Mouse (Mus musculus) liver, embryonic 11.5 days (tissue): ENCODE data around the gene Surf2. TPM values are rescaled to one million over a fixed set of nuclear protein-coding genes. Genes with fewer than 3 reads are reported as not detected.
A peak's percentile ranks its signal among the peaks of the same experiment; 100 is the strongest.

Experiments used
- ATAC-seq: fragments of 200-750 bp; cut with Nextera tagmentation; replicated peaks from 2 replicates; pipeline ENCODE4 v1.8.0; 2017; ENCODE audit warnings: moderate number of reproducible peaks, mild to moderate bottlenecking, moderate TSS enrichment, moderate library complexity; ENCODE audit not compliant: low FRiP score
- DNase-seq: peaks from one replicate; pipeline ENCODE4 v3.0.0-alpha.2; 2017; ENCODE audit warnings: low spot score
- H3K27ac ChIP-seq: fragments of 300-500 bp; sonication (generic); 2 replicates; pipeline ENCODE4 v1.5.1; 2014; ENCODE audit warnings: mild to moderate bottlenecking, low read depth, low read length, control low read depth
- H3K27me3 ChIP-seq: fragments of 300-500 bp; sonication (generic); replicated peaks from 2 replicates; pipeline ENCODE4 v1.6.1; 2014; ENCODE audit warnings: low read length, mixed read lengths; ENCODE audit not compliant: control insufficient read depth, insufficient read depth
- H3K36me3 ChIP-seq: fragments of 300-500 bp; sonication (generic); 2 replicates; pipeline ENCODE4 v1.6.1; 2014; ENCODE audit warnings: mild to moderate bottlenecking, low read length, moderate library complexity, mixed read lengths; ENCODE audit not compliant: control insufficient read depth, insufficient read depth
- H3K4me1 ChIP-seq: fragments of 300-500 bp; sonication (generic); replicated peaks from 2 replicates; pipeline ENCODE4 v1.6.1; 2014; ENCODE audit warnings: low read length, mixed read lengths; ENCODE audit not compliant: control insufficient read depth, insufficient read depth
- H3K4me2 ChIP-seq: fragments of 300-500 bp; sonication (generic); 2 replicates; pipeline ENCODE4 v1.6.1; 2014; ENCODE audit warnings: mild to moderate bottlenecking, control low read depth, moderate library complexity
- H3K4me3 ChIP-seq: fragments of 300-500 bp; sonication (generic); 2 replicates; pipeline ENCODE4 v1.5.1; 2014; ENCODE audit warnings: low read depth, low read length, control low read depth
- H3K9ac ChIP-seq: fragments of 300-500 bp; sonication (generic); 2 replicates; pipeline ENCODE4 v1.6.1; 2014; ENCODE audit warnings: low read depth, low read length, control low read depth
- H3K9me3 ChIP-seq: fragments of 300-500 bp; sonication (generic); 2 replicates; pipeline ENCODE4 v1.6.1; 2016; ENCODE audit warnings: low read length, inconsistent platforms, mixed read lengths; ENCODE audit not compliant: control insufficient read depth
- WGBS: fragments of 180-500 bp; shearing (Covaris S2); extraction: QIAGEN DNeasy Blood & Tissue Kit; methylation state at CpG from one replicate; pipeline ENCODE4 v1.1.7; 2014; 5-methylcytosine and 5-hydroxymethylcytosine counted together
- polyA plus RNA-seq: library from polyadenylated mRNA; unstranded; fragments of >200 nt; fragmentation: Nextera tagmentation; extraction: Ambion mirVana; gene quantifications from 2 replicates; pipeline ENCODE4 v1.2.1, GENCODE M21; 2014

Surf2 gene
- polyA plus RNA-seq, 1 experiment from 2014 or later = 64.7 TPM

DNA sequence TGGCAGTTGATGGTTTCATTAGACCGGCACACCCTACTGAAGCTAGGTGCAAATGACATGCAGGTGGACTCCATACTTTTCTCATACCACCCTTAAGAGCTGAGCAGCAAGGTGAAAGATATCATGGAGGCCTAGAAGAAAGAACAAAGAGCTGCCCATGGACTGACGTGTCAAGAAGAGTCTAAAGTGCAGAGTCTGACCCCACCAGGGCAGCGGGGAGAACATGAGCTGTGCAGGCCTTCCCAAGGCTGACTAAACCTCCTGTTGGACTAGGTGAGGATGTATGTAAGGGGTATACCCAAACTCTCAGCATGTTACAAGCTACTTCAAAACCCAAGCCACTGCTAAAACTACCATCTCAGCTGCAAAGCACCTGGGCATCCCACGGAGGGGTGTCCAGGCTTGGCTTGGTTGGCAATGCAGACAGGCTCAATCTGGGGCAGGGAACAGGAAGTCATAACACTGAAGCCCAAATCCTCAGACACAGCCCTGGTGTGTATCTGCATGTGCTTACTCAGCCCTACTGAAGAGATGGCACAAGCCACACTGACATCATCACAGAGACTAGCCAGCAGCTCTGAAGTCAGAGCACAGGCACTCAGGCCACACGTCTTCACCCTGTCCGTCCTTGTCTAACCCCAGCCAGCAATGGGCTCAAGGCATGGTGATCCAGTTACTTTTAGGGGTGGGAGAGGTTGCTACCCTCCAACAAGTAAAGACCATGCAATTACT, 11.7 kb downstream of the Surf2 start:
- H3K4me3 ChIP-seq = no peak overlapping the region
- no peak overlapping the region for H3K4me2 ChIP-seq
- no peak overlapping the region for H3K9ac ChIP-seq
- no peak for ATAC-seq
- H3K36me3 ChIP-seq = peaks cover 71% of the 10 kb centered on the region
- no peak overlapping the region for H3K27ac ChIP-seq
- no peaks in the 10 kb centered on the region for H3K27me3 ChIP-seq
- peaks cover 20% of the 10 kb centered on the region for H3K4me1 ChIP-seq
- WGBS = 86% methylated on average over 6 of the region's 6 CpGs
- no peaks in the 10 kb centered on the region for H3K9me3 ChIP-seq
- no peak for DNase-seq

GRCm38 (mm10) chr2:26930390-26930789, 14.2 kb downstream of the Surf2 start:
- Histone ChIP-seq H3K27me3 (no peaks in the 10 kb centered on the region), H3K4me3 (peak overlapping the region; percentile 3; the same call in 1 of the 2 replicates), H3K9ac (no peak overlapping the region), H3K4me1 (peaks cover 32% of the 10 kb centered on the region), H3K4me2 (peak overlapping the region; percentile 20; the same call in 1 of the 2 replicates), H3K36me3 (peaks cover 52% of the 10 kb centered on the region), H3K27ac (no peak overlapping the region), H3K9me3 (no peaks in the 10 kb centered on the region)
- ATAC-seq (no peak), DNase-seq (no peak)
- 40% methylated on average over 1 of the region's 1 CpGs for WGBS

- Histone ChIP-seq H3K4me3 (peak overlapping the region; percentile 85), H3K9ac (peak overlapping the region; percentile 98), H3K9me3 (no peaks in the 10 kb centered on the region), H3K27me3 (no peaks in the 10 kb centered on the region), H3K27ac (peak overlapping the region; percentile 82), H3K4me1 (peaks cover 38% of the 10 kb centered on the region), H3K4me2 (peak overlapping the region; percentile 75), H3K36me3 (peaks cover 32% of the 10 kb centered on the region)
- WGBS = 2% methylated on average over 49 of the region's 49 CpGs
- ATAC-seq (peak; percentile 27), DNase-seq (peak; percentile 56)
These were observed 16.5 kb downstream of the Surf2 start for GRCm38 (mm10) chr2:26932473-26933303.

DNA sequence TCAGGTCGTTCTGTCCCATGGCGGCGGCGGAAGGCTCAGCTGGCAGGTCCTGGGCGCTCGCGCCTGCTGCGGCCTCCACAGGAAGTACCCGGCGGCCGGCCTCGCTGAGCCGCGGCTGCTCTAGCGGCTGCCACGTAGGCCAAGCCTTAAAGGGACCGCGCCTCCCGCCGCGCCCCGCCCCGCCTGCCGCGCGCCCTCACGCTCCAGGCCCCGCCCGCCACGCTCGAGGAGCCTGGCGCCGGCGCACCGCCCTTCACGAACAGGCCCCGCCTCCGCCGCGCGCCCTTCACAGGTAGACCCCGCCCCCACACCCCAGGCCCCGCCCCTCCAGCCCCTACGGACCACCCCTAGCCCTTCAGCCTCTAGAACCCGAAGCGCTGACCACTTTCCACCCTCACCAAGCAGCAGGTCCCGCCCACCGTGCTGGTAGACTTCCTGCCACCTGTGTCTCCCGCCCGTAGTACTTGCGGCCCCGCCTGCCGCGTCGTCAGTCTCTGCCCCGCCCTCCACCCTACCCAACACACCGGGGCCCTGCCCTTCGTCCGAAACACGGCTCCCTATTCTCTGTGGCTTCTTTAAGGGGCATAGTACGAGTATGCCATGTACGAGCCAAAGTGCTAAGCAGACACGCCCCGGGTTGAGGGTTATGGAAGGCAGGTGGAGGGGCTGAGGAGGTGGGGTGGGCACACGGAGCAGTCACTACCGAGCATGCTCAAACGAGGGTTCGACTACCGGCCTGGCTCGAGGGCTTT, 17.3 kb downstream of the Surf2 start, which contains the start of the genes Surf4 and Stkld1:
TSS of gene Surf4 (minus strand) at position 625 of the 752 bp plus-strand sequence.
TSS of gene Stkld1 (plus strand) at position 744 of the 752 bp plus-strand sequence.
- 1% methylated on average over 59 of the region's 70 CpGs for WGBS
- H3K9me3 ChIP-seq = no peaks in the 10 kb centered on the region
- no peaks in the 10 kb centered on the region for H3K27me3 ChIP-seq
- peak within 1 kb of the TSS; percentile 85 for H3K4me3 ChIP-seq
- H3K4me2 ChIP-seq = peak within 1 kb of the TSS; percentile 75
- H3K4me1 ChIP-seq = peaks cover 38% of the 10 kb centered on the region
- DNase-seq = peak; percentile 96
- ATAC-seq = peak; percentile 93
- peak within 1 kb of the TSS; percentile 98 for H3K9ac ChIP-seq
- peaks cover 26% of the 10 kb centered on the region for H3K36me3 ChIP-seq
- peak within 1 kb of the TSS; percentile 82 for H3K27ac ChIP-seq

DNA sequence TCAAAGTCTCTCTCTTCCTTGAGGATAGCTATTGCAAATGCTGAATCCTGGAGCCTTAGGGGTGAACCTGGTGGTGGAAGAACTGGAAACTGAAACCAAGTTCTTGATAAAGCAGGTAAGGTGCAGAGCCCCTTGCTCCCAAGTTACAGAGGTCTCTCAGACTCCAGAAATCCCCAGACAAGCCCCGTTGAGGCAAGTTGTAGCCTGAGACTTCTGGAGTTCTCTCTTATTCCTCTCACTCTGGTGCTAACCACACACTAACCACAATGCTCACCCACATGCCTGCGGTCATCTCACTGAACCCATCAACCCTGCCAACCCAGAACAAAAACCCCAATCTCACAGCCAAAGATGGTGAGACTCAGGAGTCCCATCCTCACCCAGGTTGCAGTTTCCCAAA, 19.1 kb downstream of the Surf2 start:
- peaks cover 12% of the 10 kb centered on the region; the same call in 1 of the 2 replicates for H3K36me3 ChIP-seq
- DNase-seq (no peak), ATAC-seq (no peak)
- H3K9ac ChIP-seq = no peak overlapping the region
- no peak overlapping the region for H3K4me2 ChIP-seq
- no peaks in the 10 kb centered on the region for H3K9me3 ChIP-seq
- no peak overlapping the region for H3K27ac ChIP-seq
- H3K4me1 ChIP-seq = peaks cover 32% of the 10 kb centered on the region
- whole genome bisulfite sequencing = 54% methylated on average over 2 of the region's 2 CpGs
- no peaks in the 10 kb centered on the region for H3K27me3 ChIP-seq
- no peak overlapping the region for H3K4me3 ChIP-seq

DNA sequence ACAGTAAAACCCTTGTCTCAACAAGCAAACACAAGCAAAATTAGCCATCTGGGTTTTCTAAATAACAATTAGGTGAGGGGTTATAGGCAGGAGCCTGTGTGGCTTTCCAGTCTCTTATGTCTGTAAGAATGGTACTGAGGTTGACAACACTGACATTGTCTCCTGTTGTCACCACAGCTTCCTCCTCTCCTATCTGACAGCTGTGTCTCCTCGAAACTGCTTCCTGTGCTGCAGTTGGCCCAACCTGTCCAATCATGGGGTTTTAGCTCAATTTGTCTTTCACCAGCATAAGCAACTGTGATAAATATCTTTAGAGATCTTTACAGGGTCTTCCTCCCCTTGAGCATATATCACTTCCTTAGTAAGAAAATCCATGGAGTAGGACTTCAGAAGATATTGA, 20.3 kb downstream of the Surf2 start:
- Histone ChIP-seq H3K4me1 (peaks cover 27% of the 10 kb centered on the region), H3K9ac (no peak overlapping the region), H3K9me3 (no peaks in the 10 kb centered on the region), H3K36me3 (peaks cover 1% of the 10 kb centered on the region; the same call in 1 of the 2 replicates), H3K27me3 (no peaks in the 10 kb centered on the region), H3K4me3 (no peak overlapping the region), H3K4me2 (no peak overlapping the region), H3K27ac (no peak overlapping the region)
- no peak for ATAC-seq
- 36% methylated on average over 1 of the region's 1 CpGs for WGBS
- DNase-seq = no peak

DNA sequence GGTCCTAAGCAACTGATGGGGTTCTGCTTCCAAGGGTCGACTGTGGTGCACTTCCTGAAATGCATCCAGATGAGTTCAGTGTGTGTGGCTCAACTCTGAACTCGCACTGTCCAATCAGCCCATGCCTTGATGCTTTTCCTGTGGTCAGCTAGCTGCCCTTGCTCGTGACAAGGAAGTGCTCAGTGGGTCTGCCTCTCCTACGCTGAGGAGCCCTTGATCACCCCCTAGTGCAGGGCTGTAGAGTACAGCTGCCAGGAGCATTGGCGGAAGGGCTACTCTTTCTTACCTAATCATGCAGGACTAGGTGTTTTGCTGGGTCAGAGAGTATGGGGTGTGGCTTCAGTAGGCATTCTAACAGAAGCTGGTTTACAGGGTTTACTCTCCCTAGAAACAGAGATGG, 25.4 kb downstream of the Surf2 start:
- Histone ChIP-seq H3K36me3 (no peaks in the 10 kb centered on the region), H3K4me2 (no peak overlapping the region), H3K9me3 (no peaks in the 10 kb centered on the region), H3K27me3 (no peaks in the 10 kb centered on the region), H3K27ac (no peak overlapping the region), H3K4me1 (no peaks in the 10 kb centered on the region; the same call in 1 of the 2 replicates), H3K4me3 (no peak overlapping the region), H3K9ac (no peak overlapping the region)
- DNase-seq = no peak
- whole genome bisulfite sequencing = 27% methylated on average over 5 of the region's 5 CpGs
- 0 out of 2 replicates have a peak, but pooled peaks have one; percentile 26 for ATAC-seq

DNA sequence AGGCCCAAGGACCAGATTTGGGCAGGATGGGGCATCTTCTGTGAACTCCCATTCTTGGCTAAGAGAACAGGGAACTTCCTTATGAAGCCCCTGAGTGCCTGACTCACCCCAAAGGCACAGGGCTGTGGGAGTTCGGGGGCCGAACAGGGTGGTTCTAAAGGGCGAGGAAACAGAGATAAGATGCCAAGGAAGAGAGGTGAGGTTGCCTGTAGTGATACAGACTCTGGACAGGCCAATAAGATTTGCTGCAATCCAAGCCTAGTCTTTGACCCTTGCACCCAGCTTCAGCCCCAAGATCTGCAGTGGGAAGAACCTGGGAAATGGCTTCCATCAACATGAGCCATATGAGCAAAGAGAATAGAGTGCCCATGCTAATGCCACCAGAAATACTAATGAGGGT, 27.1 kb downstream of the Surf2 start:
- no peaks in the 10 kb centered on the region for H3K27me3 ChIP-seq
- H3K9ac ChIP-seq = no peak overlapping the region
- no peak overlapping the region for H3K4me2 ChIP-seq
- no peaks in the 10 kb centered on the region for H3K4me1 ChIP-seq
- no peaks in the 10 kb centered on the region for H3K36me3 ChIP-seq
- H3K4me3 ChIP-seq = no peak overlapping the region
- H3K9me3 ChIP-seq = no peaks in the 10 kb centered on the region
- ATAC-seq = no peak
- WGBS = 70% methylated on average over 3 of the region's 3 CpGs
- no peak overlapping the region for H3K27ac ChIP-seq
- DNase-seq = no peak
